In genomic region chr9:114736442-114736841, GRCm38 (mm10) we compare ENCODE assay signal across 9 mouse cellular contexts. TPM values are rescaled to one million over a fixed set of nuclear protein-coding genes. Genes with fewer than 3 reads are reported as not detected.
DNase-seq lines count a peak whose midpoint lies in the region; ATAC-seq and TF ChIP-seq lines count a peak whose summit lies in the region.
"Had no signal": no experiment of that assay in that cellular context is flagged by ENCODE, and none has a peak within 500 bp of the region (broad histone marks: within the 10 kb centered on the region; RNA-seq: fewer than 3 reads in every experiment).

No protein-coding gene starts in this region.

- TF ChIP-seq POLR2A in lung, adult 2 months (IDR thresholded peaks at IDR 0.05; ENCODE audit: borderline replicate concordance, extremely low read depth, low read depth, low read length): no peak

- H3K36me3 ChIP-seq in embryonic facial prominence, embryonic 11.5 days (replicated peaks; ENCODE audit: control insufficient read depth, insufficient read depth, low read depth, low read length): no peaks in the 10 kb centered on the region

- H3K4me1 ChIP-seq in embryonic facial prominence, embryonic 11.5 days (ENCODE audit: control insufficient read depth, insufficient read depth, low read length): no peaks in the 10 kb centered on the region
- peaks cover 20% of the 10 kb centered on the region for H3K4me1 ChIP-seq in lung, adult 2 months (ENCODE audit: control insufficient read depth, insufficient read depth, low read length)

- 33% methylated on average over 11 of the region's 11 CpGs for WGBS in embryonic facial prominence, embryonic 11.5 days
- 26% methylated on average over 11 of the region's 11 CpGs for WGBS in lung, adult 2 months

- H3K27ac ChIP-seq in embryonic facial prominence, embryonic 11.5 days (replicated peaks; ENCODE audit: low read depth, low read length): no peak overlapping the region

- no peaks in the 10 kb centered on the region for H3K9me3 ChIP-seq in embryonic facial prominence, embryonic 11.5 days (replicated peaks; ENCODE audit: control insufficient read depth, low read length)

- no peaks in the 10 kb centered on the region for H3K27me3 ChIP-seq in embryonic facial prominence, embryonic 11.5 days (ENCODE audit: control insufficient read depth, insufficient read depth, low read length)

- peak; percentile 3; the same call in 1 of the 2 replicates for ATAC-seq in embryonic facial prominence, embryonic 11.5 days (replicated peaks; ENCODE audit: insufficient number of reproducible peaks, low FRiP score, low TSS enrichment, low read depth)

- TF ChIP-seq CTCF in lung, adult 2 months (IDR thresholded peaks at IDR 0.05; ENCODE audit: insufficient read depth, low read length): no peak

- no peak overlapping the region for H3K9ac ChIP-seq in embryonic facial prominence, embryonic 11.5 days (replicated peaks; ENCODE audit: low read length)

- H3K4me3 ChIP-seq in embryonic facial prominence, embryonic 11.5 days (ENCODE audit: low read depth, low read length): no peak overlapping the region
- peak overlapping the region; percentile 11 for H3K4me3 ChIP-seq in lung, adult 2 months (replicated peaks; ENCODE audit: extremely low read depth, low read depth, low read length)

- peak; percentile 59 for DNase-seq in adrenal gland, adult 2 months
- no peak for DNase-seq in embryonic facial prominence, embryonic 11.5 days (ENCODE audit: low spot score)
- peak; percentile 59 for DNase-seq in kidney, adult 11 months
- peak; percentile 45 for DNase-seq in lung, adult 2 months
- no peak for DNase-seq in right cerebral cortex, postnatal 10 days (ENCODE audit: low spot score in 2 of 2)
- DNase-seq in neural tube, embryonic 10.5 days (ENCODE audit: extremely low spot score, low spot score): no peak
- no peak for DNase-seq in frontal cortex, postnatal 14 days (ENCODE audit: low spot score in 2 of 2)
- no peak for DNase-seq in urinary bladder, postnatal 4 days (ENCODE audit: low spot score in 2 of 2)
- DNase-seq: cerebellum, adult 9-10 months had no signal

- no peak overlapping the region for H3K4me2 ChIP-seq in embryonic facial prominence, embryonic 11.5 days (ENCODE audit: low read depth, low read length)

RNA-seq across cellular contexts. Expression of gene Cmtm6, which starts 5.5 kb away (rescaled TPM):
- 10 to 100 TPM; 67.0 to 92.3 TPM for total RNA-seq in adrenal gland, adult 2 months (2021)
- 33.5 and 44.6 TPM in 2 replicates for polyA plus RNA-seq in adrenal gland, adult 2 months (2012; rRNA removed)
- 29.3 and 30.0 TPM in 2 replicates for polyA plus RNA-seq in embryonic facial prominence, embryonic 11.5 days (2014; fragmentation: Nextera tagmentation; extraction: Ambion mirVana)
- 50.9 and 79.8 TPM in 2 replicates for polyA plus RNA-seq in lung, adult 2 months (2012; rRNA removed)

RNA-seq across cellular contexts. Expression of gene Cmtm7, which starts 45.2 kb away (rescaled TPM):
- 10 to 100 TPM; 27.8 to 41.3 TPM for total RNA-seq in adrenal gland, adult 2 months (2021)
- polyA plus RNA-seq in adrenal gland, adult 2 months (2012; rRNA removed): 187 and 230 TPM in 2 replicates
- polyA plus RNA-seq in embryonic facial prominence, embryonic 11.5 days (2014; fragmentation: Nextera tagmentation; extraction: Ambion mirVana): 64.6 and 75.0 TPM in 2 replicates
- 86.0 and 88.9 TPM in 2 replicates for polyA plus RNA-seq in lung, adult 2 months (2012; rRNA removed)

RNA-seq across cellular contexts. Expression of gene Dync1li1, which starts 47.9 kb away (rescaled TPM):
- 10 to 100 TPM; 42.1 to 42.6 TPM for total RNA-seq in adrenal gland, adult 2 months (2021)
- 10.6 and 11.7 TPM in 2 replicates for polyA plus RNA-seq in adrenal gland, adult 2 months (2012; rRNA removed)
- polyA plus RNA-seq in embryonic facial prominence, embryonic 11.5 days (2014; fragmentation: Nextera tagmentation; extraction: Ambion mirVana): 67.8 TPM in 2 replicates
- polyA plus RNA-seq in lung, adult 2 months (2012; rRNA removed): 15.4 and 17.8 TPM in 2 replicates

Comparison
In these comparisons a context has a peak if more than half of its experiments do, and no peak if none do; other contexts are left out.
1. DNase-seq: peak in adrenal gland, adult 2 months (single experiment), kidney, adult 11 months (single experiment) and lung, adult 2 months (single experiment); none in embryonic facial prominence, embryonic 11.5 days (single experiment), right cerebral cortex, postnatal 10 days (0 of 2), neural tube, embryonic 10.5 days (single experiment), frontal cortex, postnatal 14 days (0 of 2) and urinary bladder, postnatal 4 days (0 of 2).